Mouse (Mus musculus) C2C12 (cell line): ENCODE results near the gene Ccl9. TPM values are rescaled to one million over a fixed set of nuclear protein-coding genes. Genes with fewer than 3 reads are reported as not detected.

ENCODE experiments used
- H3K27me3 ChIP-seq: one replicate; pipeline ENCODE4 v1.6.1; 2011; ENCODE audit not compliant: control insufficient read depth, insufficient read depth, insufficient read length
- H3K36me3 ChIP-seq: one replicate; pipeline ENCODE4 v1.6.1; 2011; ENCODE audit not compliant: control insufficient read depth, insufficient read depth
- H3K4me3 ChIP-seq: one replicate; pipeline ENCODE4 v1.5.1; 2011; ENCODE audit warnings: mild to moderate bottlenecking, control low read depth; ENCODE audit not compliant: poor library complexity, insufficient read depth, severe bottlenecking
- H3K79me2 ChIP-seq: one replicate; pipeline ENCODE4 v1.6.1; 2011; ENCODE audit not compliant: control insufficient read depth, insufficient read depth
- H3K79me3 ChIP-seq: one replicate; pipeline ENCODE4 v1.6.1; 2011; ENCODE audit warnings: low read depth, control low read depth
- H3ac ChIP-seq: one replicate; pipeline ENCODE3; 2011; ENCODE audit warnings: low read depth; ENCODE audit not compliant: control insufficient read depth, insufficient read length
- CEBPB ChIP-seq: IDR thresholded peaks from one replicate; pipeline ENCODE4 v1.6.1; 2011; ENCODE audit warnings: low read depth, mild to moderate bottlenecking, control low read depth, moderate library complexity
- CTCF ChIP-seq: IDR thresholded peaks from one replicate; pipeline ENCODE4 v1.5.1; 2011; ENCODE audit not compliant: control insufficient read depth, insufficient read depth, insufficient read length
- FOSL1 ChIP-seq: IDR thresholded peaks from one replicate; pipeline ENCODE4 v1.8.0; 2011; ENCODE audit warnings: mild to moderate bottlenecking, low read length; ENCODE audit not compliant: poor library complexity, insufficient read depth, severe bottlenecking
- MAX ChIP-seq: IDR thresholded peaks from one replicate; pipeline ENCODE4 v1.6.1; 2011; ENCODE audit warnings: mild to moderate bottlenecking, control low read depth
- MYOD1 ChIP-seq: IDR thresholded peaks from one replicate; pipeline ENCODE4 v1.6.1; 2011; ENCODE audit warnings: low read depth; ENCODE audit not compliant: control insufficient read depth, insufficient read length
- MYOG ChIP-seq: IDR thresholded peaks from one replicate; pipeline ENCODE4 v1.6.1; 2011; ENCODE audit not compliant: control insufficient read depth, insufficient read length; ENCODE audit errors: extremely low read depth
- USF1 ChIP-seq: IDR thresholded peaks from one replicate; pipeline ENCODE4 v1.6.1; 2011; ENCODE audit warnings: low read depth, mild to moderate bottlenecking, control low read depth, moderate library complexity
- polyA plus RNA-seq: library from polyadenylated mRNA; unstranded; fragments of >200 nt; fragmentation: generic; extraction: Trizol; gene quantifications from one replicate; pipeline ENCODE4 v1.2.1, GENCODE M21; 2012; ENCODE audit warnings: missing spikeins

Gene Ccl9
- polyA plus RNA-seq, 1 experiment = 2.5 TPM

GRCm38 (mm10) chr11:83538705-83539314, 39.6 kb downstream of the Ccl9 start:
- H3K4me3 ChIP-seq = no peak overlapping the region
- no peaks in the 10 kb centered on the region for H3K79me2 ChIP-seq
- no peaks in the 10 kb centered on the region for H3K36me3 ChIP-seq
- no peaks in the 10 kb centered on the region for H3K27me3 ChIP-seq
- no peaks in the 10 kb centered on the region for H3K79me3 ChIP-seq
- TF ChIP-seq FOSL1 = no peak
- TF ChIP-seq MYOG = no peak
- TF ChIP-seq CTCF = no peak
- no peak for TF ChIP-seq CEBPB
- TF ChIP-seq USF1 = no peak
- peak; percentile 36 for TF ChIP-seq MYOD1
- no peak for TF ChIP-seq MAX
- no peak overlapping the region for H3ac ChIP-seq

DNA sequence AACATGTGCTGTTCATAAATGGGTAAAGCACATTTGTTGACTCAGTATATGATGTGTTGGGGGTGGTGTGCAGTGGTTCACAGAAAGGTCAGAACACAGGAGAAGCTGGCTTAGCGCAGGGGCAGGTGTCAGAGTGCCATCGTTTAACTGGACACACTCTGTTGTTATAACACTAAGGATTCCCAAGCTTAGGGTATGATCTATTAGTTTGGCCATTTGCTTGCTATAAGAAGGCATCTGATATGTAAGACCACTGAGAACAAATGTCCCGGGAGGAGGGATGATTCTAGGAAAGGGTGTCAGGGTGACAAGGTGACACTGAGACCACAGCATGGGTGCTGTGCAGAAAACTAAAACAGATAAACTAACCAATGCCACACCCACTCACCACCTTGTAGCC, 41.6 kb downstream of the Ccl9 start:
- H3K79me2 ChIP-seq = no peaks in the 10 kb centered on the region
- H3ac ChIP-seq = no peak overlapping the region
- TF ChIP-seq FOSL1 (no peak), MYOD1 (no peak), MAX (no peak), CTCF (no peak), MYOG (no peak), CEBPB (no peak), USF1 (no peak)
- no peaks in the 10 kb centered on the region for H3K79me3 ChIP-seq
- no peak overlapping the region for H3K4me3 ChIP-seq
- no peaks in the 10 kb centered on the region for H3K36me3 ChIP-seq
- no peaks in the 10 kb centered on the region for H3K27me3 ChIP-seq

GRCm38 (mm10) chr11:83534609-83535423, 43.6 kb downstream of the Ccl9 start:
- Histone ChIP-seq H3K79me2 (no peaks in the 10 kb centered on the region), H3ac (peak overlapping the region; percentile 7), H3K27me3 (no peaks in the 10 kb centered on the region), H3K36me3 (no peaks in the 10 kb centered on the region), H3K79me3 (no peaks in the 10 kb centered on the region), H3K4me3 (no peak overlapping the region)
- TF ChIP-seq CTCF (no peak), MAX (peak; percentile 59), MYOD1 (peak; percentile 11), CEBPB (no peak), USF1 (no peak), MYOG (no peak), FOSL1 (no peak)

DNA sequence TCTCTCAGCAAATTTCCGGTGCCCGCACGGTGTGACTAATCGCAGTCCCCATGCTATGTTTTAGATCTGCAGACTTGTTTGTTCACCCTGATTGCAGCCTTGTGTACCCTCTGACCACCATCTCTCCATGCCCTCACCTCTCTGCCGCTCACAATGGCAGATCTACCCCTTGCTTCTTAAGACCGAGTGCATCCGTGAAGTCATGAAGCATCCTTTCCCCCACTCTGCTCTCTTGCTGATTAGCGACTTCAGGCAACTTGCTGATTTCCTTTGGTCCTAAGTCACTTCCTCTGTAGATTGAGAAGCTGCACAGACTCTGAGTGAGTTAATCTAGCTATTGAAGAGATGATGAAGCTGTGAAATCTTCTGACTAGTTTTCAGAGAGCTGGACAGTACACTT, 44.3 kb downstream of the Ccl9 start:
- H3ac ChIP-seq = no peak overlapping the region
- no peaks in the 10 kb centered on the region for H3K27me3 ChIP-seq
- no peaks in the 10 kb centered on the region for H3K79me3 ChIP-seq
- no peaks in the 10 kb centered on the region for H3K36me3 ChIP-seq
- H3K4me3 ChIP-seq = no peak overlapping the region
- TF ChIP-seq MYOD1 (no peak), USF1 (no peak), MAX (no peak), CEBPB (no peak), CTCF (no peak), MYOG (no peak)
- no peaks in the 10 kb centered on the region for H3K79me2 ChIP-seq

DNA sequence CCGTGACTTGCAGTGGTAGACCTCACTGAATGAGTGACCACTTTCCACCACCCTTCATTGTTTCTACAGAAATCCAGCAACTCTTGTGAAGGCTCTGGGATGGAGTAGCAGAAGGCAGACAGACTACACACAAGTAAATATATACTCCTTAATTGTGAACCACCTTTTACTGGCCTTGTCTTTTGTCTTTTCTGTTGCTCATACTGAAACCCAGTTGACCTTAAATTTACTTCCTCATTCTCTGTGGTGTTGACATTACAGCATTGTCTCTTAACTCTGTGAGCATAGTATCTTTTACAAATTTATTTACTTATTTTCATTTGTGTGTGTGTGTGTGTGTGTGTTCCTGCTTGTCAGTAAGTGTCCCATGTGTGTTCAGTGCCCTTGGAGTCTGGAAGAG, 45.2 kb downstream of the Ccl9 start:
- Histone ChIP-seq H3K36me3 (no peaks in the 10 kb centered on the region), H3ac (no peak overlapping the region), H3K79me2 (no peaks in the 10 kb centered on the region), H3K4me3 (no peak overlapping the region), H3K27me3 (no peaks in the 10 kb centered on the region), H3K79me3 (no peaks in the 10 kb centered on the region)
- no peak for TF ChIP-seq MYOD1
- TF ChIP-seq USF1 = no peak
- TF ChIP-seq CTCF = no peak
- no peak for TF ChIP-seq MYOG

GRCm38 (mm10) chr11:83530360-83530759, 48.1 kb downstream of the Ccl9 start, which contains the start of gene Ccl5:
Ccl5 (minus strand) TSS chr11:83530518.
- Histone ChIP-seq H3K4me3 (no peak within 1 kb of the TSS), H3ac (no peak within 1 kb of the TSS), H3K36me3 (no peaks in the 10 kb centered on the region), H3K79me2 (no peaks in the 10 kb centered on the region), H3K27me3 (no peaks in the 10 kb centered on the region), H3K79me3 (no peaks in the 10 kb centered on the region)
- TF ChIP-seq MYOD1 (no peak), USF1 (no peak), CEBPB (no peak), CTCF (no peak), MAX (no peak), FOSL1 (no peak), MYOG (no peak)
